ENCODE assay signal across 23 mouse cellular contexts in the genomic region with DNA sequence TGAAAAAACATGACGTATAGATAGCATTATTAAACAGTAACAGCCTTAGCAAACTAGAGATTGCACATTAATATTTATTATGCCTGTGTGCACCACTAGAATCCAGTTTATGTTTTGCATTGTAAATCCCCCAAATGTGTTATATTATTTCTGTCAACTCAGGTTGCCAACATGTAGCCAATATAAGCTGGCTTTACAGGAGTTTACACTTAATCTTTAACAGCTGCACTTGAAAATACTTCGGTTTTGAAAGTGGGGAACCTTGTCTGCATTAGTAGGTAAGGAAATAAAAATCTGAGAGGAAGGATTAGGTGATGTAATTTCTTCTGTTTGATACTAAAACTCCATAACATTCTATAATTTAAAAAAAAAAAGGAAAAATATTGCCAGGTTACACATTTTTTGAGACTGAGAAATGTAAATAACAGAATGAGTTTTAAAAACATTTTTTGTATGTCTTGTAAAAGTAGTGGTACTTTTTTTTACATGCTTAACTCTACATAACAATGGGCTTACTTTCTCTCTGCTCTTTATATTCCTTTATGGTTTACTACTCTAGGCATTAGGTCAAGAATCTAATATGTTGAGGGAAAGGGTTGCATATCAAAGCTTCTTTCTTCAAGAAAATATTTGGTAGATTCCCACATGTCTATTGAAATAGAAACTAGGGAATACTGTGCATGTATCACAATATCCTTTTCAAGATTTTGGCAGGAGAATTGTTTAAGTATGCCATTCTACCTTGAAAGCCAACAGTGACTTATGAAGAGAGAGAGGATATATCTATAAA.
DNase-seq lines count a peak whose midpoint lies in the region; ATAC-seq lines count a peak whose summit lies in the region.
"Had no signal": no experiment of that assay in that cellular context is flagged by ENCODE, and none has a peak within 500 bp of the region (broad histone marks: within the 10 kb centered on the region; RNA-seq: fewer than 3 reads in every experiment).

No protein-coding gene starts in this region.

- no peak overlapping the region for H3K4me2 ChIP-seq in embryonic facial prominence, embryonic 14.5 days (ENCODE audit: low read depth, low read length)
- H3K4me2 ChIP-seq in limb, embryonic 13.5 days (replicated peaks) = no peak overlapping the region
- H3K4me2 ChIP-seq: embryonic facial prominence, embryonic 13.5 days; forebrain, embryonic 13.5 days had no signal

- WGBS in embryonic facial prominence, embryonic 14.5 days = 41% methylated on average over 2 of the region's 2 CpGs
- 74% methylated on average over 2 of the region's 2 CpGs for WGBS in embryonic facial prominence, embryonic 10.5 days
- WGBS in limb, embryonic 13.5 days = 14% methylated on average over 2 of the region's 2 CpGs

- DNase-seq in embryonic facial prominence, embryonic 14.5 days (ENCODE audit: low spot score) = peak; percentile 35
- no peak for DNase-seq in embryonic facial prominence, embryonic 10.5 days (ENCODE audit: low spot score)
- peak; percentile 44 for DNase-seq in forelimb bud, embryonic 11.5 days (ENCODE audit: low read depth, low spot score)
- no peak for DNase-seq in urinary bladder, adult 2 months (ENCODE audit: low spot score)
- no peak for DNase-seq in frontal cortex, postnatal 25 days (ENCODE audit: low spot score in 2 of 2)
- DNase-seq: adrenal gland, adult 8-10 months; adrenal gland, postnatal 14 days; adrenal gland, postnatal 36 days; B cell, adult 2 months; cerebellum, adult 11-12 months; cerebellum, adult 2 months; cerebellum, adult 9-10 months; cerebellum, postnatal 10 days; cerebellum, postnatal 25 days had no signal

- no peak for ATAC-seq in embryonic facial prominence, embryonic 14.5 days (ENCODE audit: low read depth)
- ATAC-seq in limb, embryonic 13.5 days (ENCODE audit: low FRiP score, low read depth) = peak; percentile 85
- ATAC-seq: activated CD4-positive, CD25-positive, alpha-beta regulatory T cell, adult 4 months; CD4-positive, CD25-positive, alpha-beta regulatory T cell, adult 4 months; forebrain, embryonic 13.5 days; forebrain, embryonic 16.5 days; Patski had no signal

- H3K27me3 ChIP-seq in embryonic facial prominence, embryonic 14.5 days (replicated peaks; ENCODE audit: control insufficient read depth, insufficient read depth, low read length) = no peaks in the 10 kb centered on the region
- H3K27me3 ChIP-seq in embryonic facial prominence, embryonic 10.5 days (replicated peaks; ENCODE audit: low read depth, poor library complexity, severe bottlenecking) = no peaks in the 10 kb centered on the region
- H3K27me3 ChIP-seq in limb, embryonic 13.5 days = 0 out of 2 replicates have a peak, but pooled peaks cover 5% of the 10 kb centered on the region
- H3K27me3 ChIP-seq: CH12.LX; embryonic facial prominence, embryonic 13.5 days; forebrain, embryonic 13.5 days; Patski had no signal

- H3K36me3 ChIP-seq in embryonic facial prominence, embryonic 14.5 days (ENCODE audit: control insufficient read depth, insufficient read depth, low read length) = no peaks in the 10 kb centered on the region
- H3K36me3 ChIP-seq in embryonic facial prominence, embryonic 10.5 days (replicated peaks) = no peaks in the 10 kb centered on the region
- no peaks in the 10 kb centered on the region for H3K36me3 ChIP-seq in limb, embryonic 13.5 days
- H3K36me3 ChIP-seq: embryonic facial prominence, embryonic 13.5 days; G1E had no signal

- H3K9me3 ChIP-seq in embryonic facial prominence, embryonic 14.5 days (ENCODE audit: control insufficient read depth, low read length) = no peaks in the 10 kb centered on the region
- H3K9me3 ChIP-seq in embryonic facial prominence, embryonic 10.5 days = no peaks in the 10 kb centered on the region
- H3K9me3 ChIP-seq in limb, embryonic 13.5 days = no peaks in the 10 kb centered on the region
- H3K9me3 ChIP-seq: embryonic facial prominence, embryonic 13.5 days; forebrain, embryonic 13.5 days had no signal

- H3K4me3 ChIP-seq in embryonic facial prominence, embryonic 14.5 days (ENCODE audit: low read depth, low read length) = no peak overlapping the region
- H3K4me3 ChIP-seq in embryonic facial prominence, embryonic 10.5 days = no peak overlapping the region
- no peak overlapping the region for H3K4me3 ChIP-seq in limb, embryonic 13.5 days
- H3K4me3 ChIP-seq: embryonic facial prominence, embryonic 13.5 days; forebrain, embryonic 13.5 days had no signal

- no peak overlapping the region for H3K9ac ChIP-seq in embryonic facial prominence, embryonic 14.5 days (ENCODE audit: low read depth, low read length)
- H3K9ac ChIP-seq in limb, embryonic 13.5 days = no peak overlapping the region
- H3K9ac ChIP-seq: embryonic facial prominence, embryonic 13.5 days; forebrain, embryonic 13.5 days had no signal

- no peak overlapping the region for H3K27ac ChIP-seq in embryonic facial prominence, embryonic 14.5 days (replicated peaks; ENCODE audit: low read depth, low read length)
- no peak overlapping the region for H3K27ac ChIP-seq in embryonic facial prominence, embryonic 10.5 days (replicated peaks)
- H3K27ac ChIP-seq in limb, embryonic 13.5 days = no peak overlapping the region
- H3K27ac ChIP-seq: embryonic facial prominence, embryonic 13.5 days; forebrain, embryonic 13.5 days had no signal

- no peaks in the 10 kb centered on the region for H3K4me1 ChIP-seq in embryonic facial prominence, embryonic 14.5 days (ENCODE audit: control insufficient read depth, insufficient read depth, low read length)
- H3K4me1 ChIP-seq in embryonic facial prominence, embryonic 10.5 days = no peaks in the 10 kb centered on the region
- no peaks in the 10 kb centered on the region for H3K4me1 ChIP-seq in limb, embryonic 13.5 days
- H3K4me1 ChIP-seq: embryonic facial prominence, embryonic 13.5 days; forebrain, embryonic 13.5 days had no signal

Comparison
In these comparisons a context has a peak if more than half of its experiments do, and no peak if none do; other contexts are left out.
1. DNase-seq: peak in embryonic facial prominence, embryonic 14.5 days (single experiment) and forelimb bud, embryonic 11.5 days (single experiment); none in embryonic facial prominence, embryonic 10.5 days (single experiment), urinary bladder, adult 2 months (single experiment) and frontal cortex, postnatal 25 days (0 of 2).